Mouse (Mus musculus) small intestine, adult 2 months (tissue): ENCODE data around the gene Olfr820. TPM values are rescaled to one million over a fixed set of nuclear protein-coding genes. Genes with fewer than 3 reads are reported as not detected.
"Not testable (repeated sequence)": the region's sequence is repeated elsewhere in the genome, so short reads cannot be mapped to it uniquely, and the experiment has no call there.

Source experiments
- H3K27ac ChIP-seq: fragments of 200-500 bp; 2 replicates; pipeline ENCODE4 v1.5.1; 2012; ENCODE audit warnings: low read depth, low read length, control low read depth, inconsistent platforms; ENCODE audit not compliant: insufficient read depth
- H3K27me3 ChIP-seq: fragments of 200-500 bp; 2 replicates; pipeline ENCODE4 v1.6.1; 2012; ENCODE audit warnings: mild to moderate bottlenecking, moderate library complexity, low read length, inconsistent platforms; ENCODE audit not compliant: control insufficient read depth, insufficient read depth
- H3K36me3 ChIP-seq: fragments of 200-500 bp; 2 replicates; pipeline ENCODE4 v1.6.1; 2012; ENCODE audit warnings: mild to moderate bottlenecking, low read length, control low read depth, inconsistent platforms; ENCODE audit not compliant: control insufficient read depth, insufficient read depth
- H3K4me1 ChIP-seq: fragments of 200-500 bp; 2 replicates; pipeline ENCODE4 v1.6.1; 2012; ENCODE audit warnings: low read length, inconsistent platforms, mixed read lengths; ENCODE audit not compliant: control insufficient read depth, insufficient read depth, insufficient read length
- H3K4me3 ChIP-seq: fragments of 200-500 bp; 2 replicates; pipeline ENCODE4 v1.5.1; 2012; ENCODE audit warnings: low read depth, mild to moderate bottlenecking, control low read depth, inconsistent platforms, low read length, moderate library complexity
- CTCF ChIP-seq: fragments of 200-500 bp; IDR thresholded peaks from 2 replicates; pipeline ENCODE4 v1.5.1; 2012; ENCODE audit warnings: low read depth, mild to moderate bottlenecking, control low read depth, inconsistent platforms, low read length, moderate library complexity, mixed read lengths; ENCODE audit not compliant: insufficient replicate concordance, insufficient read length; ENCODE audit errors: extremely low read depth
- POLR2A ChIP-seq: fragments of 200-500 bp; IDR thresholded peaks from 2 replicates; pipeline ENCODE4 v1.6.1; 2012; ENCODE audit warnings: low read depth, mild to moderate bottlenecking, control low read depth, inconsistent platforms, low read length, moderate library complexity
- WGBS: fragments of 180-500 bp; shearing (Covaris S2); methylation state at CpG from one replicate; pipeline ENCODE4 v1.1.7; 2018; 5-methylcytosine and 5-hydroxymethylcytosine counted together
- polyA plus RNA-seq: library from polyadenylated mRNA; depleted of rRNA; stranded (reverse); fragments of >200 nt; gene quantifications from 2 replicates; pipeline ENCODE4 v1.2.3, GENCODE M21; 2012; rRNA removed

Gene Olfr820
- polyA plus RNA-seq, result not detected in 2 replicates

- H3K4me3 ChIP-seq, result no peak within 1 kb of the TSS
- no peaks in the 10 kb centered on the region for H3K4me1 ChIP-seq
- no peak for TF ChIP-seq CTCF
- no peak for TF ChIP-seq POLR2A
- H3K27me3 ChIP-seq, result no peaks in the 10 kb centered on the region
- H3K27ac ChIP-seq, result no peak within 1 kb of the TSS
- H3K36me3 ChIP-seq, result no peaks in the 10 kb centered on the region
Measured at GRCm38 (mm10) chr10:130012321-130012720, at the start of gene Olfr820. Gene Olfr820 (plus strand): TSS chr10:130012621.

DNA sequence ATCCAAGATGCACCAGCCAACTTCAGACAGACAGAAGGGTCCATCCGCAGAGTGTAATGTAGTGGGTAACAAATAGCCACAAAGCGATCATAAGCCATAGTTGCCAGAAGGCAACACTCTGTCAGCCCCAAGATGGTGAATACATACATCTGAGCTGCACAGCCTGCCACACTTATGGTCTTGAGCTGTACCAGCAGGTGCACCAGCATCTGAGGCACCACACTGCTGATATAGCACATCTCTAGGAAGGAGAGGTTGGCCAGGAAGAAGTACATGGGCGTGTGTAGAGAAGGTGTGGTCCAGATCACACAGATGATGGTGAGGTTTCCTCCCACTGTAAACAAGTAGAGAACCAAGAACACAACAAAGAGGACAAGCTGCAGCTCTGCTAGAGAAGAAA, 46.2 kb upstream of the Olfr820 start:
- H3K27ac ChIP-seq, H3K4me1 ChIP-seq, H3K27me3 ChIP-seq, H3K4me3 ChIP-seq, H3K36me3 ChIP-seq: not testable (repeated sequence)
- 94% methylated on average over 2 of the region's 3 CpGs for WGBS

DNA sequence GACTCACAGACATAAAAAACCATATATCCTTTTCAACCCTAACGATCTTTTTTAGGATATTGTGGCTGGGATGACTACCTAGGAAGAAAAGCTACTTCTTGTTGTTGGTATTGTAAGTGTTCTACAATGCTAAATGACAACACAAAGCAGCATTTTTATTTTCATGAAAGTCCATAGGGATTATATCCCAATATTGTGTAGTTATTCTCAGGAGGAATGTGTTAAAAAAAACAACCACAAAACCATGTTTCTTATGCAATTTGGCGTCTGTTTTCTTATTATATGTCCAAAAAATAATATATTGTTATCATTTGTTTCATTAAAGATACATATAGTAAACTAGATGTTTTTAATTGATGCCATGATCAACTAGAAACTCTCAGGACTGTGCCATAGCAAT, 45.3 kb upstream of the Olfr820 start, which contains the start of gene Olfr819:
Gene Olfr819, minus strand, starts transcription at position 101 of the 400 bp plus-strand sequence.
- H3K27ac ChIP-seq, H3K4me3 ChIP-seq, H3K27me3 ChIP-seq, H3K4me1 ChIP-seq, H3K36me3 ChIP-seq: not testable (repeated sequence)
- WGBS, result 71% methylated on average over 2 of the region's 2 CpGs

DNA sequence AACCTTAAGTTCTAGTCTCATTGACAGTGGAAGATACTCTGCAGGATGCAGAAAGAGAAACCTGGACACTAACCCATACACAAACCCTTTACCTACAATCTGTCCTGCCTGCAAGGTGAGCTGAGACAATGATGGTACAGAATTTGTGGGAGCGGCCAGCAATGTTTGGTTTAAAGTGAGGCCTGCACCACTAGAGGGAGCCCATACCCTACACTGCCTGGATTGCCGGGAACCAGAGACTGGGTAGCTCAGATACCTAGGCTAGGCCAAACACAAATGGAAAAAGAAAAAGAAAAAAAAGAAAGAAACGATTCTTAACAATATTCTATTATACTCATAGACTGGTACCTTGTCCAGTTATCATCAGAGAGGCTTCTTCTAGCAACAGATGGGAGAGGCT, 39.4 kb upstream of the Olfr820 start:
- no CpG with 5 or more reads among the region's 3 CpGs for WGBS
- H3K4me3 ChIP-seq, H3K4me1 ChIP-seq, H3K27me3 ChIP-seq, H3K27ac ChIP-seq, H3K36me3 ChIP-seq: not testable (repeated sequence)

DNA sequence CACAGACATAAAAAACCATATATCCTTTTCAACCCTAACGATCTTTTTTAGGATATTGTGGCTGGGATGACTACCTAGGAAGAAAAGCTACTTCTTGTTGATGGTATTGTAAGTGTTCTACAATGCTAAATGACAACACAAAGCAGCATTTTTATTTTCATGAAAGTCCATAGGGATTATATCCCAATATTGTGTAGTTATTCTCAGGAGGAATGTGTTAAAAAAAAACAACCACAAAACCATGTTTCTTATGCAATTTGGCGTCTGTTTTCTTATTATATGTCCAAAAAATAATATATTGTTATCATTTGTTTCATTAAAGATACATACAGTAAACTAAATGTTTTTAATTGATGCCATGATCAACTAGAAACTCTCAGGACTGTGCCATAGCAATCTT, 36.4 kb upstream of the Olfr820 start, which contains the start of gene Olfr247:
Gene Olfr247, minus strand, starts transcription at position 101 of the 400 bp plus-strand sequence.
- not testable (repeated sequence) for H3K36me3 ChIP-seq, H3K27ac ChIP-seq, H3K27me3 ChIP-seq, H3K4me3 ChIP-seq, H3K4me1 ChIP-seq
- WGBS, result no CpG with 5 or more reads among the region's 2 CpGs

GRCm38 (mm10) chr10:129981867-129982266, 30.6 kb upstream of the Olfr820 start:
- H3K4me1 ChIP-seq, H3K27me3 ChIP-seq, H3K4me3 ChIP-seq, H3K36me3 ChIP-seq, H3K27ac ChIP-seq: not testable (repeated sequence)
- no CpG with 5 or more reads among the region's 3 CpGs for WGBS

GRCm38 (mm10) chr10:129984962-129985361, 27.5 kb upstream of the Olfr820 start, which contains the start of gene Gm10310:
Gene Gm10310 (minus strand): TSS chr10:129985062.
- H3K27me3 ChIP-seq, H3K27ac ChIP-seq, H3K4me3 ChIP-seq, H3K36me3 ChIP-seq, H3K4me1 ChIP-seq: not testable (repeated sequence)
- WGBS, result no CpG with 5 or more reads among the region's 1 CpGs

- not testable (repeated sequence) for H3K27ac ChIP-seq, H3K27me3 ChIP-seq, H3K4me3 ChIP-seq, H3K36me3 ChIP-seq, H3K4me1 ChIP-seq
- 81% methylated on average over 4 of the region's 4 CpGs for WGBS
Measured at GRCm38 (mm10) chr10:130004104-130004503, 8.3 kb upstream of the Olfr820 start.

GRCm38 (mm10) chr10:130005366-130005765, 7.1 kb upstream of the Olfr820 start:
- not testable (repeated sequence) for H3K27me3 ChIP-seq, H3K27ac ChIP-seq, H3K36me3 ChIP-seq, H3K4me3 ChIP-seq, H3K4me1 ChIP-seq
- 84% methylated on average over 4 of the region's 4 CpGs for WGBS
